Mouse (Mus musculus) testis, adult 2 months (tissue): ENCODE measurements at regions not wholly inside any gene's neighbourhood (a gene's known extent, or its start where the extent isn't known, plus 50 kb on each side); places are given as distances from the start of the nearest gene placed in this dataset.

Source experiments
- CTCF ChIP-seq: fragments of 200-500 bp; IDR thresholded peaks from 2 replicates; pipeline ENCODE4 v1.5.1; 2012; ENCODE audit warnings: low read depth, mild to moderate bottlenecking, inconsistent platforms, low read length, moderate library complexity; ENCODE audit not compliant: control insufficient read depth, insufficient read depth, insufficient replicate concordance
- POLR2A ChIP-seq: fragments of 200-500 bp; IDR thresholded peaks from 2 replicates; pipeline ENCODE4 v1.6.1; 2012; ENCODE audit warnings: low read depth, mild to moderate bottlenecking, inconsistent platforms, low read length, moderate library complexity; ENCODE audit not compliant: control insufficient read depth

DNA sequence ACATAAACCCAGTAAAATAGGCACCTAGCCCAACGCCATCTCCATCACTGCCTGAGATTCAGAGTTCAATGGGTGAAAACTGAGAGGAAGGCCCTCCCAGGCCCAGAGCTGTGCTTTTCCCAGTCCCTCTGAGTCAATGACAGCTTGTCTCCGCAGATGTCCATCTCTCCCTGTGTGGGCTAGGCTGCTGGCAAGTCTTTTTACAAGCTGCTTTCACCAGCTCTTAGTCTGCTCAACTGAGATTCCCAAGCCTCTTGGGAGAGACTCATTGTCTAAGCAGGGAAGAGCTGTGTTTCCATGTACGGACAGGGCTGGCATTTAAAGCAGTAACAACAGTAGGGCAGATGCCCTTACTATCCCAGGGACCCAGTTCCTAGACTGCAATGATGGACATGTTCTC, 585.5 kb upstream of the Gm19410 start:
- TF ChIP-seq POLR2A (no peak), CTCF (no peak)
